Mouse (Mus musculus) bone marrow macrophage, adult 2 months (primary cell): ENCODE measurements around the gene Zfp867. TPM values are rescaled to one million over a fixed set of nuclear protein-coding genes. Genes with fewer than 3 reads are reported as not detected.

Source experiments
- H3K27ac ChIP-seq: 2 replicates; pipeline ENCODE4 v1.5.1; 2012; ENCODE audit warnings: low read depth, low read length; ENCODE audit not compliant: insufficient read depth
- H3K4me1 ChIP-seq: 2 replicates; pipeline ENCODE4 v1.6.1; 2012; ENCODE audit warnings: low read length; ENCODE audit not compliant: control insufficient read depth, insufficient read depth
- H3K4me3 ChIP-seq: 2 replicates; pipeline ENCODE4 v1.5.1; 2012; ENCODE audit warnings: mild to moderate bottlenecking, low read length, moderate library complexity; ENCODE audit not compliant: insufficient read depth
- CTCF ChIP-seq: IDR thresholded peaks from 2 replicates; pipeline ENCODE4 v1.5.1; 2012; ENCODE audit warnings: low read depth, mild to moderate bottlenecking, low read length, moderate library complexity
- POLR2A ChIP-seq: IDR thresholded peaks from 2 replicates; pipeline ENCODE4 v1.6.1; 2012; ENCODE audit warnings: mild to moderate bottlenecking, low read depth, low read length, borderline replicate concordance
- polyA plus RNA-seq: library from polyadenylated mRNA; stranded (reverse); fragments of >200 nt; gene quantifications from 2 replicates; pipeline ENCODE4 v1.2.4, GENCODE M21; 2012; ENCODE audit not compliant: missing spikeins, insufficient read depth, insufficient read length

Gene Zfp867
- polyA plus RNA-seq, 1 experiment = 2.3 TPM

GRCm38 (mm10) chr11:59432261-59432660, 40.0 kb downstream of the Zfp867 start:
- no peak overlapping the region for H3K4me3 ChIP-seq
- H3K27ac ChIP-seq = no peak overlapping the region
- TF ChIP-seq CTCF (no peak), POLR2A (no peak)

GRCm38 (mm10) chr11:59429959-59430358, 42.3 kb downstream of the Zfp867 start:
- no peak overlapping the region for H3K27ac ChIP-seq
- peaks cover 23% of the 10 kb centered on the region for H3K4me1 ChIP-seq
- no peak overlapping the region for H3K4me3 ChIP-seq
- TF ChIP-seq CTCF (no peak), POLR2A (no peak)

More at GRCm38 (mm10) chr11:59432261-59432660, 40.0 kb downstream of the Zfp867 start:
- peaks cover 4% of the 10 kb centered on the region for H3K4me1 ChIP-seq

- TF ChIP-seq POLR2A (no peak), CTCF (no peak)
- H3K4me1 ChIP-seq = peaks cover 28% of the 10 kb centered on the region
- H3K27ac ChIP-seq = no peak overlapping the region
- no peak overlapping the region for H3K4me3 ChIP-seq
Measured at GRCm38 (mm10) chr11:59428057-59428660, 44.1 kb downstream of the Zfp867 start.

- Histone ChIP-seq H3K4me1 (peaks cover 44% of the 10 kb centered on the region), H3K4me3 (no peak overlapping the region), H3K27ac (no peak overlapping the region)
- TF ChIP-seq POLR2A (no peak), CTCF (0 out of 2 replicates have a peak, but pooled peaks have one; percentile 10)
Measured at GRCm38 (mm10) chr11:59425671-59426101, 46.6 kb downstream of the Zfp867 start.

- TF ChIP-seq POLR2A (no peak), CTCF (no peak)
- Histone ChIP-seq H3K4me1 (peaks cover 44% of the 10 kb centered on the region), H3K4me3 (no peak overlapping the region), H3K27ac (no peak overlapping the region)
Measured at GRCm38 (mm10) chr11:59423010-59423588, 49.2 kb downstream of the Zfp867 start.

- Histone ChIP-seq H3K4me1 (peaks cover 43% of the 10 kb centered on the region), H3K4me3 (no peak overlapping the region), H3K27ac (0 out of 2 replicates have a peak overlapping the region, but pooled peaks have one; percentile 7)
- TF ChIP-seq CTCF (no peak), POLR2A (no peak)
Measured at GRCm38 (mm10) chr11:59421967-59422366, 50.3 kb downstream of the Zfp867 start.

- TF ChIP-seq POLR2A (no peak), CTCF (no peak)
- H3K4me3 ChIP-seq = no peak overlapping the region
- 0 out of 2 replicates have a peak overlapping the region, but pooled peaks have one; percentile 7 for H3K27ac ChIP-seq
- H3K4me1 ChIP-seq = peaks cover 38% of the 10 kb centered on the region
Measured at GRCm38 (mm10) chr11:59421436-59421835, 50.8 kb downstream of the Zfp867 start.

- no peak for TF ChIP-seq CTCF
- no peak for TF ChIP-seq POLR2A
Measured at GRCm38 (mm10) chr11:59418708-59419107, 53.6 kb downstream of the Zfp867 start.

GRCm38 (mm10) chr11:59412999-59413863, 59.0 kb downstream of the Zfp867 start:
- H3K4me1 ChIP-seq = peaks cover 33% of the 10 kb centered on the region
- H3K27ac ChIP-seq = no peak overlapping the region
- no peak for TF ChIP-seq POLR2A
- no peak for TF ChIP-seq CTCF
- no peak overlapping the region for H3K4me3 ChIP-seq

More at GRCm38 (mm10) chr11:59418708-59419107, 53.6 kb downstream of the Zfp867 start:
- Histone ChIP-seq H3K4me3 (no peak overlapping the region), H3K27ac (no peak overlapping the region), H3K4me1 (peaks cover 30% of the 10 kb centered on the region)

GRCm38 (mm10) chr11:59412058-59412457, 60.2 kb downstream of the Zfp867 start:
- no peak for TF ChIP-seq POLR2A
- TF ChIP-seq CTCF = no peak
- Histone ChIP-seq H3K27ac (no peak overlapping the region), H3K4me1 (peaks cover 33% of the 10 kb centered on the region), H3K4me3 (no peak overlapping the region)

Other genes with a start within 250 kb of the Zfp867 start
- 295 and 301 TPM in 2 replicates for gene Arf1, start 244.2 kb downstream of the Zfp867 start, polyA plus RNA-seq
- gene Wnt3a, start 181.7 kb downstream of the Zfp867 start, polyA plus RNA-seq = not detected in 2 replicates
- gene Wnt9a, start 165.5 kb downstream of the Zfp867 start, polyA plus RNA-seq = not detected in 2 replicates
- not detected in 2 replicates for gene Prss38, start 96.8 kb downstream of the Zfp867 start, polyA plus RNA-seq
- 3.2 and 3.3 TPM in 2 replicates for gene Jmjd4, start 22.4 kb downstream of the Zfp867 start, polyA plus RNA-seq
- 17.1 and 18.0 TPM in 2 replicates for gene Snap47, start 21.3 kb downstream of the Zfp867 start, polyA plus RNA-seq
- 20.2 and 24.1 TPM in 2 replicates for gene Zkscan17, start 54.3 kb upstream of the Zfp867 start, polyA plus RNA-seq
- 50.6 and 52.3 TPM in 2 replicates for gene Nlrp3, start 69.1 kb upstream of the Zfp867 start, polyA plus RNA-seq
- gene Olfr222, start 103.8 kb upstream of the Zfp867 start, polyA plus RNA-seq = not detected in 2 replicates
- gene Olfr223, start 120.8 kb upstream of the Zfp867 start, polyA plus RNA-seq = not detected in 2 replicates
- gene Mprip, start 188.8 kb upstream of the Zfp867 start, polyA plus RNA-seq = 52.4 and 55.9 TPM in 2 replicates